Mouse (Mus musculus) brain, embryonic 14.5 days (tissue): ENCODE data around the gene Mpp5.

Source experiments
- CTCF ChIP-seq: fragments of 200-500 bp; IDR thresholded peaks from 2 replicates; pipeline ENCODE4 v1.5.1; 2012; ENCODE audit warnings: inconsistent platforms, mild to moderate bottlenecking, moderate library complexity, borderline replicate concordance; ENCODE audit not compliant: insufficient read depth, insufficient read length; ENCODE audit errors: extremely low read depth
- POLR2A ChIP-seq: fragments of 200-500 bp; IDR thresholded peaks from 2 replicates; pipeline ENCODE4 v1.6.1; 2012; ENCODE audit warnings: mild to moderate bottlenecking, inconsistent platforms, borderline replicate concordance; ENCODE audit not compliant: poor library complexity, insufficient read depth, insufficient read length, severe bottlenecking; ENCODE audit errors: extremely low read depth

GRCm38 (mm10) chr12:78727723-78728122 is 21.0 kb upstream of the Mpp5 start:
- no peak for TF ChIP-seq CTCF
- TF ChIP-seq POLR2A = no peak
